Mouse (Mus musculus) bone marrow, adult 2 months (tissue): Measurements from ENCODE around the gene Col25a1. TPM values are rescaled to one million over a fixed set of nuclear protein-coding genes. Genes with fewer than 3 reads are reported as not detected.
A peak's percentile ranks its signal among the peaks of the same experiment; 100 is the strongest.

Experiments used
- H3K27ac ChIP-seq: fragments of 200-500 bp; 2 replicates; pipeline ENCODE4 v1.5.1; 2012; ENCODE audit warnings: low read depth, mild to moderate bottlenecking, control low read depth, inconsistent platforms, low read length; ENCODE audit not compliant: control insufficient read depth, poor library complexity, insufficient read depth
- H3K4me1 ChIP-seq: fragments of 200-500 bp; 2 replicates; pipeline ENCODE4 v1.6.1; 2011; ENCODE audit warnings: low read length; ENCODE audit not compliant: control insufficient read depth, insufficient read depth
- H3K4me3 ChIP-seq: fragments of 200-500 bp; replicated peaks from 2 replicates; pipeline ENCODE3; 2011; ENCODE audit warnings: mild to moderate bottlenecking, low read depth, low read length, control low read depth; ENCODE audit not compliant: control insufficient read depth
- CTCF ChIP-seq: fragments of 200-500 bp; IDR thresholded peaks from 2 replicates; pipeline ENCODE4 v1.5.1; 2011; ENCODE audit warnings: low read length, control low read depth; ENCODE audit not compliant: control insufficient read depth, insufficient read depth
- POLR2A ChIP-seq: fragments of 200-500 bp; IDR thresholded peaks from 2 replicates; pipeline ENCODE4 v1.6.1; 2011; ENCODE audit warnings: low read depth, mild to moderate bottlenecking, control low read depth, low read length, borderline replicate concordance; ENCODE audit not compliant: control insufficient read depth
- WGBS: fragments of 180-500 bp; shearing (Covaris S2); methylation state at CpG from one replicate; pipeline ENCODE4 v1.1.7; 2018; 5-methylcytosine and 5-hydroxymethylcytosine counted together
- polyA plus RNA-seq: library from polyadenylated mRNA; stranded (reverse); fragments of >200 nt; gene quantifications from 2 replicates; pipeline ENCODE4 v1.2.4, GENCODE M21; 2011; ENCODE audit warnings: low replicate concordance; ENCODE audit not compliant: missing spikeins, insufficient read depth, insufficient read length

Gene Col25a1
- polyA plus RNA-seq, 1 experiment: not detected

DNA sequence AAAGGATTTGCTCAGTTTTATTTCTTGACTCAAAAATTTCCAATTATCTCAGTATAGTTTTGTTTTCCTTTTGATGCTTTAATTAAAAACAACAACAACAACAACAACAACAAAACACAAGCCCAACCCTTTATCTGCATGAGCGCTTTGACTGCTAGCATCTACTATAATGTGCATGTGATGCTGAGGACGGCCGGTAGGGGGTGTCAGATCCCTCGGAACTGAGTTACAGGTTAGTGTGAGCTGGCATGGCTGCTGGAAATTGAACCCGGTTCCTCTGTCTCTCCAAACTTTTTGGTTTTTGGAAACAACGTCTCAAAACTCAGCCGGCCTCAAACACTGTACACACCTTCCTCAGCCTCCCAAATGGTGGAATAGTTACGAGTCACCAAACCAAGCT, 27.8 kb upstream of the Col25a1 start:
- WGBS: 66% methylated on average over 8 of the region's 8 CpGs
- no peak overlapping the region for H3K4me3 ChIP-seq
- no peak overlapping the region for H3K27ac ChIP-seq
- TF ChIP-seq CTCF (peak; percentile 48; the same call in 1 of the 2 replicates), POLR2A (no peak)
- H3K4me1 ChIP-seq: no peaks in the 10 kb centered on the region

- TF ChIP-seq CTCF (no peak), POLR2A (no peak)
- H3K4me1 ChIP-seq: no peaks in the 10 kb centered on the region
- no peak overlapping the region for H3K4me3 ChIP-seq
- no peak overlapping the region for H3K27ac ChIP-seq
- WGBS: 52% methylated on average over 9 of the region's 9 CpGs
These were observed 26.8 kb upstream of the Col25a1 start for GRCm38 (mm10) chr3:130104471-130104870.

- Histone ChIP-seq H3K27ac (no peak overlapping the region), H3K4me3 (no peak overlapping the region), H3K4me1 (no peaks in the 10 kb centered on the region)
- 87% methylated on average over 6 of the region's 6 CpGs for WGBS
- TF ChIP-seq POLR2A: no peak
- no peak for TF ChIP-seq CTCF
These were observed 14.4 kb upstream of the Col25a1 start for GRCm38 (mm10) chr3:130116886-130117285.

DNA sequence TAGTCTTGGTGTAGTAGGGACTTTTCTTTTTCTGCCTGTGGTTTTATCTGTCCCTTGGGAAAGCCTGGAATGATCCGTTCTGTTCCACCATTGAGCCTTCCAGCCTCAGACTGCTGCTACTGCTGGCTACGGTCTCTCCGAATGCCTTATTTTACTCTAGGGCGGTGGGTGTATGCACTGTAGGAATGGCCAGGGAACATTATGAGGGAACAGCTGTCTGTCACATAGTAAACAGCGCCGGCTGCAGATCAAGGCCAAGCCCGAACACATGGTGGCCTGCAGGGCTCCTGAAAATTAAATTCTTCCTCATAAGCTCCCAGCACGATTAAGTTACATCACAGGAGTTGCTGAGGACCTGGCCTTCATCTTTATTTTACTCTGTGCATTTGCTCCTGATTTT, 3.5 kb upstream of the Col25a1 start:
- H3K4me1 ChIP-seq: peaks cover 2% of the 10 kb centered on the region; the same call in 1 of the 2 replicates
- H3K4me3 ChIP-seq: no peak overlapping the region
- TF ChIP-seq POLR2A (no peak), CTCF (no peak)
- WGBS: 84% methylated on average over 8 of the region's 8 CpGs
- H3K27ac ChIP-seq: no peak overlapping the region

DNA sequence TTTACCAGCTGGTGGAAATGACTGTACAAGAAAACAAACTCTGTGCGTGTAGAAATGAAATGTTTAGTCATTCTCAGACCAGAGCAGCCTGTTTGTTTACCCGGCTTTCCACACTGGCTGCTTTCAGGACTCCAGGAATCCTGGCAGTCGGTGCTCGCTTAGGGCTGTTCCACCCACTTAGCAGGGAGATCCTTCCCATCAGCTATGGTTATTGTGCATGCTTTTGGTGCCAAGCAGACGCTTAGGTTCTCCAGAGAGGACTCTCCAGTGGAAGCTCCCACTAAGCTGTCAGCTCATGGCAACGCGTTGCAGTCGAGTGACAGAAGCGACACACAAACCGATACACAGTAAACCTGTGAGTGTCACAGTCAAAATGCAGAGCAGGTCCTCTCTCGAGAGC, 2.7 kb upstream of the Col25a1 start:
- 84% methylated on average over 11 of the region's 11 CpGs for WGBS
- H3K27ac ChIP-seq: no peak overlapping the region
- no peak overlapping the region for H3K4me3 ChIP-seq
- peaks cover 2% of the 10 kb centered on the region; the same call in 1 of the 2 replicates for H3K4me1 ChIP-seq
- TF ChIP-seq POLR2A (no peak), CTCF (no peak)

- 48% methylated on average over 10 of the region's 10 CpGs for WGBS
- H3K4me1 ChIP-seq: no peaks in the 10 kb centered on the region
- TF ChIP-seq POLR2A: no peak
- TF ChIP-seq CTCF: no peak
- H3K4me3 ChIP-seq: no peak overlapping the region
- no peak overlapping the region for H3K27ac ChIP-seq
These were observed 1.6 kb upstream of the Col25a1 start for GRCm38 (mm10) chr3:130129635-130130206.

DNA sequence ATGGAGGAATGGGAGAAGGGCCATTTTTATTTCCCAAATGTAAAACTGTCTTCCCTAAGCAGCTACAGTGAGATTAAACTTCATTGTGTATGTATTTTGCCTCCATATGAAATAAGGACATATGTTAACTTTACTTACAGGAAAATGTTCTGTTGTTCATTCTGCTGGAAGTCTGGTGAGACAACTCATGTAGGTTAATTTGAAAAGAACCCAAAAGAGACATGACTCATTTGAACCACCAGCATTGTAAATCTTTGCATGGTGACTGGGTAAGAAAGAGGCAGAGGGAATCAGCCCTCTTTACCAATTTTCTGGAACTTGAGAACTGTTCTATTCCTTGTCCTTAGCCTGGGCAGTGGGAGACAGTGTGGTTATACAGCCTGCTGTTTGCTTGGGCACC, 5.9 kb downstream of the Col25a1 start:
- Histone ChIP-seq H3K4me3 (no peak overlapping the region), H3K27ac (no peak overlapping the region), H3K4me1 (no peaks in the 10 kb centered on the region)
- no peak for TF ChIP-seq POLR2A
- TF ChIP-seq CTCF: no peak

GRCm38 (mm10) chr3:130137640-130138039, 6.3 kb downstream of the Col25a1 start:
- TF ChIP-seq CTCF (no peak), POLR2A (no peak)
- H3K4me1 ChIP-seq: no peaks in the 10 kb centered on the region
- 23% methylated on average over 3 of the region's 3 CpGs for WGBS
- H3K27ac ChIP-seq: no peak overlapping the region
- H3K4me3 ChIP-seq: no peak overlapping the region

- H3K27ac ChIP-seq: no peak overlapping the region
- 80% methylated on average over 12 of the region's 12 CpGs for WGBS
- H3K4me1 ChIP-seq: no peaks in the 10 kb centered on the region
- TF ChIP-seq CTCF: no peak
- TF ChIP-seq POLR2A: no peak
- H3K4me3 ChIP-seq: no peak overlapping the region
These were observed 14.6 kb downstream of the Col25a1 start for GRCm38 (mm10) chr3:130145874-130146273.

DNA sequence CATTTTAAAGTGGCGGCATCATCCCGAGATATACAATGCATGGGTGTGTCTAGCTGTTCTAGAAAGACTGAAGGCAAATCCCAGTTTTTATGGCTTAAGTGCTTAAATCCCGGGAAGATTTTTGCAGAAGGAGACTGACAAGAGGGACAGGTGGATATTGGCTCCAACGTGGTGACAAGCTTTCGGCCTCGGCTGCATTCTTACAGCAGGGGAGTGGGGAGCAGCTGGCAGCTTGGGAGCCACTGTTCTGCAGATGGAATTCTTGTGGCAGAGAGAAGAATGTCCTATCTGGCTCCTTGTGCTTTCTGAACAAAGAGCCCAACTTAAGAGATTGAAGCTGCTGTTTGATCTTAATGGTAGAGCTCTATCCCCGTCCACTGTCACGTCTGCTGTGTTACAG, 16.5 kb downstream of the Col25a1 start:
- 80% methylated on average over 8 of the region's 8 CpGs for WGBS
- no peak overlapping the region for H3K27ac ChIP-seq

More for the DNA sequence above, 16.5 kb downstream of the Col25a1 start:
- TF ChIP-seq CTCF: no peak
- TF ChIP-seq POLR2A: no peak
- Histone ChIP-seq H3K4me3 (no peak overlapping the region), H3K4me1 (no peaks in the 10 kb centered on the region)
